Mouse (Mus musculus): Measurements from ENCODE around the gene Lama5.

DNA sequence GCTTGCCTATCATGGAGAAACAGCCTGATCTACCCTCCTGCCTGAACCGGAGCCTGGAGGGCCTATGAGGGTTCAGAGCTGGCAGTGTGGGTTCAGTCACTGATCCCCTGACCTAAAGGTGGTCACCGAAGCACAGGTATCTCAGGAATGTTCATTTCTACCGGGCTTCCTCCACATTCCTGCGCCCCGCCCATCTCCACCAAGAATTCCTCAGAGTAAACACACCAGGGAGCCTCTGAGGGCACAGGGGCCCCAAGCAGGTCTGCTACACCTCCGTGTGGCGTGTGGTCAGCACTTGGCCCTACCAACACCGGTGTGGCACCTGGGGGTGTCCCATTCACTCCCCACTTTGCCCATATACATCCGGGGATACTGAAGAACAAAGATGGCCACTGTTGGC is 5.5 kb downstream of the Lama5 start:
- TF ChIP-seq POLR2A (IDR thresholded peaks at IDR 0.05; ENCODE audit: borderline replicate concordance, low read depth, low read length) (no peak), CTCF (IDR thresholded peaks at IDR 0.05; ENCODE audit: low read depth, low read length) (no peak)

Data from bone marrow macrophage, adult 2 months (primary cell).